Mouse (Mus musculus): ENCODE results near the gene Txnrd2.

Txnrd2 gene

DNA sequence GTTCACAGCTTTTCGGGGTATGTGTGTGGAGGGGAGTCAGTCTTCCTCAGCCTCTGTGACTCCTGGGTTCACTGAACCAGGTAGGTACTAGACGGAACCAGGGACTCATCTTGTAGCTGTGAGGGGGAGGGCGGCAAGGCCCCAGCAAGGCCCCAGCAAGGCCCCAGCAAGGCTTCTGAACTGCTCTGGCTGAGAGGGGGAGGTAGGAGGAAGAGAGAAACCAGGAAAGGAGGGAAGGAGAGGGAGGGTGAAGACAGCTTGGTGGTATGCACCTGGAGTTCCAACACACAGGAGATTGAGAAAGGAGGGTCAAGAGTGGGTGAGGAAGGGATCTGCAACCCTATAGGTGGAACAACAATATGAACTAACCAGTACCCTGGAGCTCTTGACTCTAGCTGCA is 9.3 kb upstream of the Txnrd2 start:
- DNase-seq (ENCODE audit: inconsistent ontology term), result peak; percentile 36

DNA sequence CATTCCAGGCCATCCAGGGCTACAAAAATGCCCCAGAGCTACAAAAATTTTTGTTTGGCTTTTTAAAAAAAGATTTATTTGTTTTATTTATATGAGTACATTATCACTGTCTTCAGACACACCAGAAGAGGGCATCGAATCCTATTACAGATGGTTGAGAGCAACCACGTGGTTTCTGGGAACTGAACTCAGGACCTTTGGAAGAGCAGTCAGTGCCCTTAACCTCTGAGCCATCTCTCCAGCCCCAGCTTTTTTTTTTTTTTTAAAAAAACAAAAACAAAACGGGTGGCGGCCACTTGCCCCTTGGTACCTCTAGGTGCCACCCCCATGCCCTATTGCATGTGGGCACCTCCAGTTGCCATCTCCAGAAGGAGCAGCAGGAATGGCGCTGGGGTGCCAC is 8.7 kb upstream of the Txnrd2 start:
- no peak for DNase-seq (ENCODE audit: inconsistent ontology term)

DNA sequence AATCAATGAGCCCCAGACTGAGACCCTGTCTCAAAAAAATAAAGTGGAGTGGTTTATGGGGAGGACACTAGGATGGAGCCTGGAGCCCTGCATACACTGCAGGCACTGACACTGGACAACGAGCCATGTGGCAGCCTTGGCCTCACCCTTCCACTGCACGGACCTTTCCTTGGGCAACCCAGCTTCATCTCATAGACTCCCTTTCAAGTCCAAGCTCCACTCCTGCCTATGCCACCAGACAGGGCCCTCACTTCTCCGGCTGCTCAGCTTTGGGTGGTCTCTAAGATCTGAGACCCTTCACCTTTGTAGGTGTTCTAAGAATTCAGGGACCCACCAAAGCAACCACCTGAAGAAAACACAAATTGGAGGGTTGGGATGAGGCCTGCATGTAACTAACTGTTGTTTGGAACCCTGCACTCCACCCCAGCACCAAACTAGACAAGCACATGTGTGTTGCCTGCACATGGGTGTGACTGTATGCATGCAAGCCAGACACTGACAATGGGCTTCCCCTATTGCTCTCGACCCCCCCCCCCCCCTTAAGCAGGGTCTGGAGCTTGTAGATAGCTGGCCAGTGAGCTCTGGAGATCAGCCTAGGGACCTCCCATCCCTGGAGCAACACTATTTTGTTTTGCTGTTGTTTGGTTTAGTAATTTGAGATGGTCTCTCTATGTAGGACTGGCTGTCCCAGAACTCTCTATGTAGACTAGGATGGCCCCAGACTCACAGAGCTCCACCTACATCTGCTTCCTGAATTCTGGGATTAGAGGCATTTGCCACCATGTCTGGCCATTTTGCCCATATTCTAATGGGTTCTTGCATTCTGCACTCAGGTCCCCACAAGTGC is 7.2 kb upstream of the Txnrd2 start:
- no peak for DNase-seq (ENCODE audit: inconsistent ontology term)

DNA sequence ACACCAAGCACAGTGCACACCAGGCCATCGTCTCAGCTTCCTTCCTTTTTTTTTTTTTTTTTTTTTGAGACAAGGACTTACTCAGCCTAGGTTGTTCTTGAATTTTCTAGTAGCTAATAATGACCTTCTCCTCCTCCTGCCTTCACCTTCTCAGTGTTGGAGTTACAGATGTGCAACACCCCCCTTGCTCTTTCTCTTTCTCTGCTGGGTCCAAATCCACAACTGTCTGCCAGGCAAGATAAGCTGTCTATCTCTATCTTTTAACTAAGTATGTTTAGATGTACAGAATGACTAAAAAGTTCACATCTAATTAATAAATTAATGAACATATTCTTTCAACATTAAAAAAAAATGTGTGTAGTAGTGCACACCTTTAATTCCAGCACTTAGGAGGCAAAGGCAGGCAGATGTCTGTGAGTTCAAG is 6.6 kb upstream of the Txnrd2 start:
- no peak for DNase-seq (ENCODE audit: inconsistent ontology term)

DNA sequence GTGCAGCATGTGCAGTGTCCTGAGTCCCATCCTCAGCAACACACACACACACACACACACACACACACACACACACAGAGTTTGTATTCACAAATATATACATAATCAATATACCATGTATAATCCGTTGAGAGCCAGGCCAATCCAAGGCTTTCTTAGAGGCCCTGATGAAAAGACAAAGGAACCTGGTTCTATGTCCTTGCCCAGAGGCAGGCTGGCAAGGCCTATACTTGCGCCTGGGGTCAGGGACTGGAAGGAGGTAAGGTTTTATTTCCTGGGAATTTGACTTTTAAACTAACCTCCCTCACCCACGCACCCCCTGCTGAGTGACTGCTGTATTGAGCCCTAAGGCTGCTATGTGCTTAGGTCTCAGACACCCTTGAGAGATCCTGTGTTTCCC is 5.6 kb upstream of the Txnrd2 start:
- DNase-seq (ENCODE audit: inconsistent ontology term), result no peak

DNA sequence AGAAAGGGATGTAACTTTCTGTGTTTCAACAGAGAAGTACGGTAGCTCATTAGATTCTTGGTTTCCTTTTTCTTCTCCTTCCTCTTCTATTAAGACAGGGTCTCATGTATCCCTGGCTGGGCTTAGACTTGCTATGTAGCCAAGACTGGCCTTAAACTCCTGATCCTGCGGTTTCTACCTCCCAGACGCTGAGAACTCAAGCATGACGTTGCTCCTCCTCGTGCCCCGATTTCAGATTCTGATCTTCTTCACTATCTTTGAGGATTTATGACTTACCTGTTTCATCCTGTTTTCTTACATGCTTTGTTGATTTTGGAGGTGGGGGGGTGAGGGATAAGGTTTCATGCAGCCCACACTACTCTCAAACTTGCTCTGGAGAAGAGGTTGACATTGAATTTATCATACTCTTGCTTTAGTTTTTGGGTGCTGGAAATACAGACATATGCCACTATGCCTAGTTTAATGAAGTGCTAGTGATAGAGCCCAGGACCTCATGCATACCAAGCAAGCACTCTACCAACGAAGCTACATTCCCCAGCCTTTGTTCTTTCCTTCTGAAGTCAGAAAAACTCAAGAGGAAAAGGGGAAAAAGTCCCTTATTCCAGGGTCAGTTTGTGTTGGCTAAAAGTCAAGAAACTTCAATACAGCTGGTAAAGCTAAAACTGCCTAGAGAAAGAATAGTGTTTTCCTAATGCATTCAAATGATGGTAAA is 2.8 kb upstream of the Txnrd2 start:
- DNase-seq (ENCODE audit: inconsistent ontology term), result no peak

DNA sequence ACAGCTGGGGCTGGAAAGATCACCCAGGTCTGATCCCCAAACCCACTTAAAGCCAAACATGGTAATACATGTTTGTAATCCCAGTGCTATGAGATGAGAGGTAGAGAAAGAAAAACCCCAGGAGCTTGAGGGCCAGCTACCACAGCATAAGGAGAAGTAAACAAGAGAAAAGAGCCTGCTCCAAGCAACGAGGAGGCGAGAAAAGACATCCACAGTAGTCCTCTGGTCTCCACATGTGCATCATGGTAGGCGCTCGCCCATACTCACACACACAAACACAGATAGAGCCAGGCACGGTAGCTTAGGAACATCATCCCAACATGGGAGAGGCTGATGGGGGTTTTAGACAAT is 2.3 kb upstream of the Txnrd2 start:
- no peak for DNase-seq (ENCODE audit: inconsistent ontology term)

DNA sequence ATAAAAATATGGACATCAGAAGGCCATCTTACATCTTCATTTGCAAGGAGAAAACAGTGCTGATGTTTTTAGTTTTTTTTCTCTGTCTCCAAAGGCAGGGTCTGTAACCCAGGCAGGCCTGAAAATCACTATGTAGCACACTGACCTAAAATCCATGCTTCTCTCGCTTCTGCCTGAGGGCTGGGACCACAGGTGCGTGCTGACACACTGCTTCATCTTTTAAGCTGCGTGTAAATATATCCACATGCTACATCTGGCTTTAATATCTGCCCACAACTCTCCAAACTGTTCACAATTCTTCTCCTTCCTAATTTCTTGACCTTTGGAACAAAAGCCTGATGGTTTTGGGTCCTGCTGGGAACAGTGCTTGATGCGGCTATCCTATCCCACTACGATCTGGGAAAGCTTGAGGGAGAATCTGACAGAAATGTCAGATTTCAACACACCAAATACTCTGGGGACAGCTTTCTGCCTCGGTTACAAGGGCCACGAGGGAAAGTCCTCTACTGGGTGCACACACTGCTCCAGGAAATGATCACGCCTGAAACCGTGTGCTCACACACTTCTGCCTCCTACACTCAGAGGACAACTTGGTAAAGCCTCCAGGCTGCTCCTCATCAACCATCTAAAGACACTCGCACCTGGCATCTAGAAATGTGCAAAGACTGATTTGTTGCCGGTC is 1.7 kb upstream of the Txnrd2 start:
- DNase-seq (ENCODE audit: inconsistent ontology term), result no peak

DNA sequence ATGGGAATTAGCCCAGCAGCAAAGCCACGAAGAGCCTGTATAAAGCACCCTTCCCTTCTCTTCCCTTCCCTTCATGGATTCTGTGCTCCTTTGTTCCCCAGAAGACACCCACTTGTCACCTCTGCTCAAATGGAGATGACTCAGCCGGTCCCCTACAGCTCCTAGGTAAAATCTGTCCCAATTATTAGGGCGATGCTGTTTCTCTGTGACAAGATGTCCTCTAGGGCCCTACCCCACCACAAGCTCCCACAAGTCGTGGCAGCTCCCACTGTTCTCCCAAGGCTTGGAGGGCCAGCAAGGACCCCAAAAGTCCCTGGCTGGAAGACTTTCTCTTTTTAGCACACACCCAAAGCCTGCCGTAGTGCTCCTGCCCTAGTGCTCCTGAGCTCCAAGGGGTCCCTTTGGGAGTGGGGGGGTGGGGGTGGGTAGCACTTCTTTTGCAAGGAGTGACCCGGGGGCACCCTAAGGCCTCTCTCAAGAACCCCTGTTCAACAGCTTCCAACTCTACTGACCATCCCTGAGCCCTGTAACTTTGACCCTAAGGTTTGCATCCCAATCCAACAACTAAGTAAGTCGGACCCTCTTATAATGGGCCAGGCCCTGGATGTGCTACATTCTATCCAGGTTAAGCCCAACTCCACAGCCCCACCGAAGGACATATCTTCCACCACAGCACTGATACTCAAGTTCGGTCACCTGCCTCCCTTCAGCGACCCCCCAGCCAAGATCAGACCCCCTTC is 539 bp upstream of the Txnrd2 start:
- peak; percentile 35 for DNase-seq (ENCODE audit: inconsistent ontology term)

DNA sequence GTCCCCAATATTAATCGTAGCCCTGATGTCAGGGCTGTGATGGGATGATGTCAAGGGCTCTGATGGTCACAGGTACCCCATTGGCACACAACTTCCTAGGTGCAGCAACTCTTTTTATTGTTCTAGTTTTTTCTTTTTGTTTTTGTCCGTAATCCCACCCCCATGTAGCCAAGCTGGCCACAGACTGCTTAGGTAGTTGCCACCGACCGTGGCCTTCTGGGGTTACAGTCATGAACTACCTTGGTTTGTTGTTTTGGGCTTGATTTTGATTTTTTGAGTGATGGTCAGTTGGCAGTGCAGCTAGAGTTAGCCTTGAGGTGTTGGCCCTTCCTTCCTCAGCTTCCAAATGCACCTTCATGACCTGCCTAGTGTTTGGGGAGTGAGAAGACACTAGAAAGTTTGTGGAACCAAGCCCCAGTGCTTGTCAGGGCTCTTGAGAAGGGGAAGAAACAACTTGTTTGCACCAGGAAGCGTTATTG is 657 bp downstream of the Txnrd2 start, which contains the start of gene Comt:
Comt (minus strand) TSS at position 51 of the 479 bp plus-strand sequence.
- DNase-seq (ENCODE audit: inconsistent ontology term), result no peak

DNA sequence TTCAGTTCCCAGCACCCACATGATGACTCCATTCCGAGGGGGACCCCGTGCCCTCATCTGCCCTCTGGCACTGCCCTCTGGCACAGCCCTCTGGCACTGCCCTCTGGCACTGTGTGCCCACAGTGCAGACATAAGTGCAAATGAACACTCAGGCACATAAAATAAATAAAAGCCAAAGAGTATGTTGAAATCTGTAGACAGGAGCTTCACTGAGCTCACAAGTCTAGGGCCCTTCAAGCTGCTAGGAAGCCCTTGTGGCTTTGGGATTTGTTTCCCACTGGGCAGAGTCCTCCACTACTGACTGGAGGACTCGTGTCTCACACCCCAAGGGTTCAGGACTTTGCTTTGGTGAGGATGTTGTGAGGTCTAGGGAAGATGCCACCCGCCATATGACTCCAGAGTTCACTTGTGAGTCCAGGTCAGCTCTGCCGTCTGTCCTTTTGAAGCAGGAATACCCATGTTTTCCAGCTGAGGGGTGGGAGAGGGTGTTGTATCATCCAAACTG is 1.9 kb downstream of the Txnrd2 start:
- DNase-seq (ENCODE audit: inconsistent ontology term), result no peak

DNA sequence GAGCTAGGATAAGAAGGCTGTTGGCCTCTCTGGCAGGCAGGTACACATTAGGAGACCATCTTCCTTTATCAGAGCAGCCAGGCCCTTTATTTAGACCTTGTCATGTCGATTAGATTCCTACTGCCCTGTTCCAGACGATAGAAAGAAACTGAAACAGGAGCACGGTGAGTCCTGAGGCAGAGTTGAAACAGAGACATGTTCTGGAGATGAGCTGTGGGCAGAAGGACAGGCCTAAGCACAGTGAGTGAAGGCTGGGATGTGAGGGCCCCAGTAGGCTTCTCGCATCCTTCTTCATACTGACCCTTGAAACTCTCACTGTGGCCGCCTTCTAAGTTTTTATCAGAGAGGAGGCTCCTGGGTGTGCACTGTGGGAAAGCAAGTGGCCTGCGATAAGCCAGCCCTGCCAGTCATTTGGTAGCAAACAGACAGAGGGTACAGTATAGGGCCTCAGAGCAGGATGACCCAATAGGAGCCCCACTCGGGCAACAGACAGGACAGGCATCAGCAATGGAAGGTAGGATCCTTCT is 2.4 kb downstream of the Txnrd2 start:
- DNase-seq (ENCODE audit: inconsistent ontology term), result no peak

DNA sequence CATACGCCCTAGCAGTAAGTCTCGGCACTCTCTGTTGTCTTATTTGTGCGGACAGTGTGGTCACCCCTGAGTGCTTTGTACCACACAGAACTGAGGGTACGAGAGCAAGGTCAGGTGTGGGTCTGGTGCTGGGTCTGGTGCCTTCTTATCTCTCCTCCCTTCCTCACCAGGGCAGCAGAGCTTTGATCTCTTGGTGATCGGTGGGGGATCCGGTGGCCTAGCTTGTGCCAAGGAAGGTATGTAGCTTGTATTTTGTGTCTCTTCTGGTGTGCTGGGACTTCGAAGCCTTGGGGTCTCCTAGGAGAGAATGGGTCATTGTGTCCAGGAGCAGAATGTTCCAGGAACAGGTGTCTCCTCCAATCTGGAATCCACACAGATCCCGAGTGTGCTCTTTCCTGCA is 3.5 kb downstream of the Txnrd2 start:
- DNase-seq (ENCODE audit: inconsistent ontology term), result no peak

DNA sequence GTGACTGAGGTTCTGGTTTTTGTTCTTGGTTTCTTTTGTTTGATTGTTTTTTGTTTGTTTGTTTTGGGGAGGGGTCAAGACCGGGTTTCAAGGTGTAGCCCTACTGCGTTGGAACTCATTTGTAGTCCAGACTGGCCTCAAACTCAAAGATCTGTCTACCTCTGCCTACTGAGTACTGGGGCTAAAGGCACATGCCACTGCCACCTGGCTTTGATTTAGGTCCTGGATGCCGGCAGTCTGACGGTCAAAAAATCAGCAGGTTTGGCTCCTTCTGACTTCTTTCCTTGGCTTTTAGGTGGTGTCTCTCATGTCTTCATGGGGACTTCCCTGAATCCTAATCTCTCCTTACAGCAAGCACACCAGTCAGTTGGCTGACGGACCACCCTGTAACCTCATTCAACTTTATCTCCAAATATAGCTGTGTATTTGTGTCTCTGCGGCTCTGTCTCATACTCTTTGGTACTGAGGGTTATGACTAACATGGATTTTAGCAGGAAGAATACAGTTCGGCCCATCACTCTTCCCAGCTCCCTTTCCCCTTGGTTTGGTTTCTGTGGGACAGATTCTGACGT is 4.5 kb downstream of the Txnrd2 start:
- DNase-seq (ENCODE audit: inconsistent ontology term), result no peak

DNA sequence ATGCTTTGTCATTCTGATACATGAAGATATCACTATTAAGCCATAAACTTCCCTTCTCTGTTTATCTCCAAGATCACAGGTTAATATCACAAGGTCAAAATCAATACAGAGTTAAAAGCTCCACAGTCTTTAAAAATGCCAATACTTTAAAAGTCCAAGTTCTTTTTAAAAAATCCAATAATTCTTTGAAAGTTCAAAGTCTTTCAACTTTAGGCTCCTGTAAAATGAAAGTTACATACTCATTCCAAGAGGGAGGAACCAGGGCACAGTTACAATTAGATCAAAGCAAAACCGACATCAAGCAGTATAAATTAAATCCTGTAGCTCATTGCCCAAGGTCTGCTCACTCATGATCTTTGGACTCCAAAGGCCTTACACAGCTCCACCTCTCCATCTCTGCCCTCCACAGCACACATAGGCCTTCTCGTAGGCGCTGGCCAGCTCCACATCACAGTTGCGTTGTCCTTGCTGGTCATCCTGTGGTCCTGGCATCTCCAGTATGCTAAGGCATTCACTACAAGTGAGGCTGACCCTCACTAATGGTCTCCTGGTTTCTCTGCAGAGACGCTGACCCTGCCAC is 7.2 kb downstream of the Txnrd2 start:
- no peak for DNase-seq (ENCODE audit: inconsistent ontology term)

DNA sequence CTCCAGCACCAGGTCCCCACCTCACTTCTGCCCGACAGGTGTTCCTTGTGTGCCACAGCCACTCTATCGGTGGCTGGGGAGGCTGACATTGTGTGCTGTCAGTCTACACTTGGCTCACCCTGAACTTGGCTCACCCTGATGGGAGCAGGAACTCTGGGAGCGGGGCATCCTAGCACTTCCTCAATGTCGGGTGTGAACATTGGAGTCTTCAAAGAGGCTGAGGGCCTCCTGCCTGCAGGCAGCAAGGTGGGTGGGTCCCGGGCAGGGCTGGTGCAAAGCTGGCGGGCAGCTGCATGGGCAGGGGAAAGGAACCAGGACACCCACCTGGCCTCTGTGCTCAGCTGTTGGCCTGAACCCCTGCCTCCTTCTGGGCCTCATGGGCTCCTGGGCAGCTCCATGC is 9.9 kb downstream of the Txnrd2 start:
- DNase-seq (ENCODE audit: inconsistent ontology term), result no peak

DNA sequence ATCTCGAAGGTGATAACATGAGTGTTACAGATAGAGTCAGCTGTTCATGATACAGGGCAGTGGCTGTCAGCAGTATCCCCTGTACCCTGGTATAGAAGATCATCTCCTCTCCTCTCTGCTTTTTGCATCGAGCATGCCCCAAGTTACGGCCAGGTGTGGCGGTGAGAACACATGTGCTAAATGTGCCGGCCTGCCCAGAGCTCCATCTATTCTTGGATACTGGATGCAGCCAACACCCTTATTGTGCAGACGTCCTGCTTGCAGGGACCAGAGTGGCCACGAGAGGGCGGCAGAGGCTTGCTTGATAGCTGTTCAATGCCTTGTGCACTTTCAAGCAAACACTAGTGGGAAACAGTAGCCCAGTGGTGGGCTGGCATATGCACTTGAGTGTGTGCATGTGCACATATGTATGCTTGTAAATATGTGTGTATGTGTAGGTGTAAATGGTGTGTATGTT is 17.2 kb downstream of the Txnrd2 start:
- peak; percentile 79 for DNase-seq (ENCODE audit: inconsistent ontology term)

DNA sequence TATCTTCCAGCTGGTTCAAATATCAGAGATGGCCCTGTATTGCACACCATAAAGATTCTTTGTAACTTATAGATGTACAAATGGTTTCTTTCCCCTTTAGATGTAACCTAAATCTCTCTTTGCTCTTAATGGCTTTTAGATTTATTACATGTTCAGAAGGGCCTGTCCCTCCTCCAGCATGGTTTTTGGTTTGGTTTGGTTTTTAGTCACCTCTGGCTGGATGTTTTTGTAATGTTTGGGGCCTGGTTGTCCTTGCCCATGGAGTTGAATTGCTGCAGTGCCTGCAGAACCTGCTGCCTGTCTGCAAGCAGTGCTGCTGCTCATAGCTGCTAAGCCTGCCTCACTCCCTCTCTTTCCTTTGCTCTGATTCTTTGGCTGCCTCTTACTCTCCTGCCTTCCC is 21.1 kb downstream of the Txnrd2 start:
- DNase-seq (ENCODE audit: inconsistent ontology term), result no peak

DNA sequence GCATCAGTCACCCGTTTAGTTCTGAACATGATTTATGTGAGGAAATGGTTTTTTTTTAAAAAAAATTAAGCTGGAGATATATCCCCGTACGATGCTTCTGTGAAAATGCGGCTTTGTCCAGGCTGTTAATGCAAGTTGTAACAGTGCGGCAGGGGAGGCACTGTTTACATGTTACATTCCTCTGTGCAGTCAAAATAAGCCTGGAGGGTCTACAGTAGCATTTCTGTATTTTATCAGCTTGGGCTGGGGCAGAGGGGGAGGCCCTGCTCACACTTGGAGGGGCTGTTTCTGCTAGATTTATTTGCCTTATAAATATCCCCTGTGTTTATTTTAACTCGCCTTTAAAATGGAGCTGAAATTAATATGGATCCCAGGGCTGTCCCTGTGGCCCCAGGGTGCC is 21.9 kb downstream of the Txnrd2 start:
- no peak for DNase-seq (ENCODE audit: inconsistent ontology term)

DNA sequence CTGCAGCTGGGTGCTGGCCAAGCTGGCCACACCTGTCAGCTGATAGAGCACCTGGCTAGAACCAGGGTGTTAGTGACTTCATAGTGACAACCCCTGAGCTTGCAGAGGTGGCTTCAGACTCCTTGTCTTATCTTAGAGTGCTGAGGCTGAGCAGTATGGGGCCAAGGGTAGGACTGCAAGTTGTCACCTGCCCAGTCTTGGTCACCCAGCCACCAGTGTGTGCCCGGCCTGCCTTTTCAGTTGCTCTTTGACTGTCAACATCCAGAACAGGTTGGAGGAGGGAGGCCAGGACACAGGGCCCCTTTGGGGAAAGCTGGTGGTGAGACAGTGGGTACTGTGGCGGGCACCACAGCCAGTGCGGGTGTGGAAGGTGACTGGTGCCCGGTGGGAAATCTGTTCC is 22.8 kb downstream of the Txnrd2 start:
- DNase-seq (ENCODE audit: inconsistent ontology term), result no peak
